Mouse (Mus musculus): Measurements from ENCODE around the gene Iars2.

- TF ChIP-seq CTCF (IDR thresholded peaks at IDR 0.05; ENCODE audit: insufficient read depth, low read length) = no peak
- TF ChIP-seq POLR2A (IDR thresholded peaks at IDR 0.05; ENCODE audit: borderline replicate concordance, extremely low read depth, low read depth, low read length) = no peak
Observed at GRCm38 (mm10) chr1:185333651-185334050, 4.5 kb upstream of the Iars2 start.

Data from lung, adult 2 months (tissue).